Mouse (Mus musculus): ENCODE measurements around the gene Chd4. TPM values are rescaled to one million over a fixed set of nuclear protein-coding genes. Genes with fewer than 3 reads are reported as not detected.

Gene Chd4
- total RNA-seq, 4 experiments from 2014 or later: 159 to 187 (median 175) TPM

Small RNA genes lying within 50 kb of the gene (microRNA-seq; reads per million reads assigned to microRNA genes)
- 1.3 to 2.5 reads per million in 2 experiments for gene Mir7045

Other genes with a start within 250 kb of the Chd4 start
- 10 to 100 TPM; 32.2 to 51.8 (median 36.4) TPM for gene P3h3, start 238.2 kb upstream of the Chd4 start, total RNA-seq (2022)
- 100 to 1,000 TPM; 171 to 204 (median 183) TPM for gene Gpr162, start 232.0 kb upstream of the Chd4 start, total RNA-seq (2022)
- gene Cd4, start 207.8 kb upstream of the Chd4 start, total RNA-seq (2022): under 1 TPM in 2 of 4 experiments, not detected in 2; 0.12 to 0.38 TPM
- 10 to 100 TPM in 2 of 4 experiments, 1 to 10 TPM in 2; 1.6 to 15.6 (median 8.5) TPM for gene Lag3, start 184.3 kb upstream of the Chd4 start, total RNA-seq (2022)
- gene Ptms, start 175.9 kb upstream of the Chd4 start, total RNA-seq (2022): 100 to 1,000 TPM; 881 to 936 (median 911) TPM
- gene Mlf2, start 164.6 kb upstream of the Chd4 start, total RNA-seq (2022): 100 to 1,000 TPM; 564 to 596 (median 590) TPM
- 100 to 1,000 TPM; 129 to 152 (median 145) TPM for gene Cops7a, start 130.4 kb upstream of the Chd4 start, total RNA-seq (2022)
- gene Pianp, start 99.3 kb upstream of the Chd4 start, total RNA-seq (2022): 100 to 1,000 TPM; 115 to 179 (median 146) TPM
- gene Zfp384, start 86.8 kb upstream of the Chd4 start, total RNA-seq (2022): 10 to 100 TPM; 44.6 to 54.5 (median 50.6) TPM
- 10 to 100 TPM; 50.1 to 63.5 (median 55.4) TPM for gene Ing4, start 56.2 kb upstream of the Chd4 start, total RNA-seq (2022)
- 10 to 100 TPM; 12.8 to 20.9 (median 15.6) TPM for gene Acrbp, start 46.3 kb upstream of the Chd4 start, total RNA-seq (2022)
- 1 to 10 TPM in 3 of 4 experiments, under 1 TPM in 1; 0.23 to 3.9 (median 1.9) TPM for gene Lpar5, start 28.1 kb upstream of the Chd4 start, total RNA-seq (2022)
- gene Nop2, start 35.9 kb downstream of the Chd4 start, total RNA-seq (2022): 10 to 100 TPM; 33.0 to 33.9 (median 33.5) TPM
- 10 to 100 TPM; 67.2 to 78.4 (median 74.4) TPM for gene Iffo1, start 49.3 kb downstream of the Chd4 start, total RNA-seq (2022)
- 1,000 to 10,000 TPM; 2,500 to 2,996 (median 2,728) TPM for gene Gapdh, start 70.5 kb downstream of the Chd4 start, total RNA-seq (2022)
- gene Ncapd2, start 95.7 kb downstream of the Chd4 start, total RNA-seq (2022): 10 to 100 TPM; 21.7 to 33.4 (median 23.7) TPM
- gene Mrpl51, start 95.8 kb downstream of the Chd4 start, total RNA-seq (2022): 10 to 100 TPM; 63.7 to 67.8 (median 64.6) TPM
- gene Vamp1, start 119.6 kb downstream of the Chd4 start, total RNA-seq (2022): 100 to 1,000 TPM in 1 of 4 experiments, 10 to 100 TPM in 3; 80.8 to 101 (median 90.5) TPM
- 1 to 10 TPM; 4.0 to 6.8 (median 5.0) TPM for gene Tapbpl, start 135.9 kb downstream of the Chd4 start, total RNA-seq (2022)
- gene Cd27, start 141.0 kb downstream of the Chd4 start, total RNA-seq (2022): not detected
- gene Tuba3a, start 190.1 kb downstream of the Chd4 start, total RNA-seq (2022): under 1 TPM in 2 of 4 experiments, not detected in 2; 0.20 to 0.31 TPM
- 10 to 100 TPM in 2 of 4 experiments, 1 to 10 TPM in 2; 8.1 to 16.8 (median 11.5) TPM for gene Ltbr, start 217.9 kb downstream of the Chd4 start, total RNA-seq (2022)
- 1 to 10 TPM; 4.3 to 5.6 (median 5.3) TPM for gene Scnn1a, start 224.7 kb downstream of the Chd4 start, total RNA-seq (2022)

All from layer of hippocampus, adult 8-10 months (tissue).